Mouse (Mus musculus) lung, embryonic 14.5 days (tissue): ENCODE results near the gene Degs1. TPM values are rescaled to one million over a fixed set of nuclear protein-coding genes. Genes with fewer than 3 reads are reported as not detected.

Experiments
- ATAC-seq: fragments of 200-750 bp; cut with Nextera tagmentation; 2 replicates; pipeline ENCODE4 v1.8.0; 2017; ENCODE audit warnings: mild to moderate bottlenecking, moderate TSS enrichment, moderate library complexity; ENCODE audit not compliant: insufficient read depth
- DNase-seq: peaks from one replicate; pipeline ENCODE4 v3.0.0-alpha.2; 2015
- H3K27ac ChIP-seq: fragments of 300-500 bp; sonication (generic); 2 replicates; pipeline ENCODE4 v1.5.1; 2014; ENCODE audit warnings: low read depth, mild to moderate bottlenecking, moderate library complexity
- H3K27me3 ChIP-seq: fragments of 300-500 bp; sonication (generic); 2 replicates; pipeline ENCODE4 v1.6.1; 2014; ENCODE audit warnings: low read length, control low read depth; ENCODE audit not compliant: insufficient read depth
- H3K36me3 ChIP-seq: fragments of 300-500 bp; sonication (generic); 2 replicates; pipeline ENCODE4 v1.6.1; 2014; ENCODE audit warnings: control low read depth; ENCODE audit not compliant: insufficient read depth
- H3K4me1 ChIP-seq: fragments of 300-500 bp; sonication (generic); 2 replicates; pipeline ENCODE4 v1.6.1; 2014; ENCODE audit warnings: antibody characterized with exemption, control low read depth; ENCODE audit not compliant: insufficient read depth
- H3K4me2 ChIP-seq: fragments of 300-500 bp; sonication (generic); 2 replicates; pipeline ENCODE4 v1.6.1; 2014; ENCODE audit warnings: mild to moderate bottlenecking
- H3K4me3 ChIP-seq: fragments of 300-500 bp; sonication (generic); 2 replicates; pipeline ENCODE4 v1.5.1; 2014; ENCODE audit warnings: low read depth, low read length
- H3K9ac ChIP-seq: fragments of 300-500 bp; sonication (generic); 2 replicates; pipeline ENCODE4 v1.6.1; 2014
- H3K9me3 ChIP-seq: fragments of 300-500 bp; sonication (generic); 2 replicates; pipeline ENCODE4 v1.6.1; 2016; ENCODE audit warnings: low read depth, low read length, control low read depth
- CTCF ChIP-seq: IDR thresholded peaks from 2 replicates; pipeline ENCODE4 v1.5.1; 2016; ENCODE audit warnings: antibody characterized with exemption, low read depth
- WGBS: fragments of 180-500 bp; shearing (Covaris S2); extraction: QIAGEN DNeasy Blood & Tissue Kit; methylation state at CpG from one replicate; pipeline ENCODE4 v1.1.7; 2014; 5-methylcytosine and 5-hydroxymethylcytosine counted together
- polyA plus RNA-seq: library from polyadenylated mRNA; unstranded; fragments of >200 nt; fragmentation: Nextera tagmentation; extraction: Ambion mirVana; gene quantifications from 2 replicates; pipeline ENCODE4 v1.2.1, GENCODE M21; 2014

Degs1 gene
- polyA plus RNA-seq, 1 experiment from 2014 or later: 131 TPM

GRCm38 (mm10) chr1:182310316-182310715, 27.7 kb upstream of the Degs1 start:
- Histone ChIP-seq H3K27ac (no peak overlapping the region), H3K27me3 (no peaks in the 10 kb centered on the region), H3K4me3 (no peak overlapping the region), H3K4me1 (no peaks in the 10 kb centered on the region), H3K9ac (no peak overlapping the region), H3K4me2 (no peak overlapping the region), H3K9me3 (no peaks in the 10 kb centered on the region), H3K36me3 (peaks cover 18% of the 10 kb centered on the region)
- DNase-seq: no peak
- WGBS: 81% methylated on average over 2 of the region's 2 CpGs
- ATAC-seq: no peak
- TF ChIP-seq CTCF: no peak

DNA sequence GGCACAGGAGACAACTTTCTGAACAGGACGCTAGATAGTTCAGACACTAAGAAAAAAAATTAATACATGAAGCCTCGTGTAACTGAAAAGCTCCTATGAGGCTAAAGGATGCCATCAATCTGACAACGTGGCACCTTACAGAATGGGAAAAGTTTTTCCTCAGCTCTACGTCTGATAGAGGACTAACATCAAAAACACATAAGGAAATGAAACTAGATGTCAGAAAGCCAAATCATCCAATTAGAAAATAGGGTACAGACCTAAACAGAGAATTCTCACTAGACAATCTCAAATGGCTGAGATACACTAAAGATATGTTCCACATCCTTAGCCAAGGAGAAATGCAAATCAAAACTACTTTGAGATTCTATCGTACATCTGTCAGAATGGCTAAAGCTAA, 26.8 kb upstream of the Degs1 start:
- WGBS: 71% methylated on average over 5 of the region's 5 CpGs
- ATAC-seq: no peak
- Histone ChIP-seq H3K4me2 (no peak overlapping the region), H3K4me3 (no peak overlapping the region), H3K36me3 (peaks cover 9% of the 10 kb centered on the region), H3K9me3 (no peaks in the 10 kb centered on the region), H3K4me1 (no peaks in the 10 kb centered on the region), H3K9ac (no peak overlapping the region), H3K27me3 (no peaks in the 10 kb centered on the region), H3K27ac (no peak overlapping the region)
- DNase-seq: no peak
- no peak for TF ChIP-seq CTCF

DNA sequence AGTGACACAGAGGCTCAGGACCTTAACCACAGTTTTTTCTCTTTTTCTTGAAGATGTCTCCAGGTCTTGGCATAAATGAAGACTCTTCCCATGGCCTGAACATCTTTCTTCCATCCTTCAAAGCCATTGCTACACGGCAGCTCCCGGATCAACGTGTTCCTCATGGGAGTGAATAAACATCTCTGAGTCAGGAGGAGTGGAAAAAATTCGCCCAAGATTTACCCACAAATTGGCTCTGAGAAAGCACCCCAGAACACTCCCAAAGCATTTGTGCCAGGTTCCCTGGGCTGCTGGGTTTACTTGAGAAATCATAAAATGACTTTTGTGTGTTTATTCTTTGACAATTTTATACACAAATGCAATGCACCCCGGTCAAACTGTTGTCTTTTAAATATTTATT, 20.3 kb upstream of the Degs1 start:
- DNase-seq (no peak), ATAC-seq (no peak)
- Histone ChIP-seq H3K4me2 (no peak overlapping the region), H3K9me3 (no peaks in the 10 kb centered on the region), H3K27ac (no peak overlapping the region), H3K4me3 (no peak overlapping the region), H3K36me3 (no peaks in the 10 kb centered on the region), H3K9ac (no peak overlapping the region), H3K27me3 (no peaks in the 10 kb centered on the region), H3K4me1 (no peaks in the 10 kb centered on the region)
- WGBS: 85% methylated on average over 5 of the region's 5 CpGs
- TF ChIP-seq CTCF: no peak

- Histone ChIP-seq H3K4me3 (no peak overlapping the region), H3K9me3 (no peaks in the 10 kb centered on the region), H3K27me3 (no peaks in the 10 kb centered on the region), H3K27ac (no peak overlapping the region), H3K9ac (no peak overlapping the region), H3K4me2 (no peak overlapping the region), H3K36me3 (no peaks in the 10 kb centered on the region), H3K4me1 (no peaks in the 10 kb centered on the region)
- WGBS: 80% methylated on average over 6 of the region's 6 CpGs
- no peak for DNase-seq
- no peak for TF ChIP-seq CTCF
- no peak for ATAC-seq
Observed at GRCm38 (mm10) chr1:182302176-182302870, 19.7 kb upstream of the Degs1 start.

DNA sequence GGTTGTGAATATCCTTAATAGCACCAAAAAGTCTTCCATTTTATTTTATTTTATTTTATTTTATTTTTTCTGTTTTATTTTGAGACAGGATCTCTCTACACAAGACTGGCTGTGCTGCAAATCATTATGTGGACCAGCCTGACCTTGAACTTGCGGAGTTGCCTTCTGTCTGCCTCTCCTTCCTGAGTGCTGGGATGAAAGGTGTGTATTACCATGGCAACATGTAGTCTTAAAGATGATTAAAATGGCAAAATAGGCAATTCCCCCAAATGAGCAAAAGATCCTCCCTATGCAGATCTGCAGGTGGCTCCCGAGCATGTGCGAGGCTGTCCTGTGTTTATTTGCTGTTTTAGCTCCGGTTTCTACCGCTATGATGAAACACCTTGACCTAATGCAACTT, 15.2 kb upstream of the Degs1 start:
- no peak overlapping the region for H3K9ac ChIP-seq
- H3K4me3 ChIP-seq: no peak overlapping the region
- TF ChIP-seq CTCF: no peak
- H3K4me1 ChIP-seq: no peaks in the 10 kb centered on the region
- H3K36me3 ChIP-seq: no peaks in the 10 kb centered on the region
- H3K27ac ChIP-seq: no peak overlapping the region
- WGBS: 84% methylated on average over 5 of the region's 5 CpGs
- ATAC-seq: no peak
- H3K27me3 ChIP-seq: no peaks in the 10 kb centered on the region
- H3K9me3 ChIP-seq: no peaks in the 10 kb centered on the region; the same call in 1 of the 2 replicates
- H3K4me2 ChIP-seq: no peak overlapping the region
- DNase-seq: no peak

DNA sequence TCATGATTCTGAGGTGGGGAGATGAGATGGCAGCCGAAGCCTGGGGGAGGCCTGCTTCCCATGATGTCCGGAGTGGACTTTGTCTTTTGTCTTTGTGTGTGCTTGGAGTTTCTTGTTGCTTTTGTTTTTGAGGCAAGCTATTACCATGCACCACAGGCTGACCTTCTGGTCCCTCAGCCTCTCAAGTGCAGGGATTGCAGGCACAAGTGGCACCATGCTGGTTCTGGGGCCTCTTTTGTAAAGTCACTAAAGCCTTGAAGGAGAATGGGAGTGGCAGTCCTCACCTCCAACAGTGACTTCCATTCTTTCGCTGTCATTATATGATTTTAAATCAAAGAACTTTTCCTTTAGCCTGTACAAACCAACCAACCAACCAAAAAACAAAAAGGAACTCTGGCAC, 14.6 kb upstream of the Degs1 start:
- ATAC-seq: no peak

DNA sequence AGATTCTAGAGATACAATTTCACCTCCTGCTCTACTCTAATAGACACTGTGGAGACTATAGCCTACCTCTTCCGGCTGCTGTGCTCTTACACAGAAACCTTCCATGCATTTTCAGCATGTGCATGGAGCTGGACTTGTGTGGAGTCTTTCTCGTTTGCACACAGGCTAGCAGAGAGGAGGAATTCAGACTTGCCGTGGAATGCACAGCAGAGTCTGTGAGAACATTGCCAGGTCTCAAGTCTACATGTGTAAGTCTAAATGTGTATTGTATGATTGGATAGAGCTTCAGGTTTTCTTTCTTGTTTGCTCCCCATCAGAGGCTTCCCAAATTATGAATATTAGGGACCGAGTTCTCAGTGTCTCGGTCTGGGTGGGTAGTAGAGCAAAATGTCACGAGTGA, 14.2 kb upstream of the Degs1 start:
- ATAC-seq (no peak), DNase-seq (no peak)
- TF ChIP-seq CTCF: no peak
- no peaks in the 10 kb centered on the region for H3K36me3 ChIP-seq
- H3K4me3 ChIP-seq: no peak overlapping the region
- no peak overlapping the region for H3K27ac ChIP-seq
- WGBS: 81% methylated on average over 6 of the region's 6 CpGs
- no peak overlapping the region for H3K9ac ChIP-seq
- no peaks in the 10 kb centered on the region for H3K27me3 ChIP-seq
- H3K4me2 ChIP-seq: no peak overlapping the region
- H3K4me1 ChIP-seq: no peaks in the 10 kb centered on the region
- H3K9me3 ChIP-seq: no peaks in the 10 kb centered on the region; the same call in 1 of the 2 replicates

More for the DNA sequence above, 14.6 kb upstream of the Degs1 start:
- Histone ChIP-seq H3K27ac (no peak overlapping the region), H3K9me3 (no peaks in the 10 kb centered on the region; the same call in 1 of the 2 replicates), H3K4me2 (no peak overlapping the region), H3K27me3 (no peaks in the 10 kb centered on the region), H3K4me3 (no peak overlapping the region), H3K9ac (no peak overlapping the region), H3K4me1 (no peaks in the 10 kb centered on the region), H3K36me3 (no peaks in the 10 kb centered on the region)
- no peak for DNase-seq
- 87% methylated on average over 3 of the region's 3 CpGs for WGBS
- no peak for TF ChIP-seq CTCF

DNA sequence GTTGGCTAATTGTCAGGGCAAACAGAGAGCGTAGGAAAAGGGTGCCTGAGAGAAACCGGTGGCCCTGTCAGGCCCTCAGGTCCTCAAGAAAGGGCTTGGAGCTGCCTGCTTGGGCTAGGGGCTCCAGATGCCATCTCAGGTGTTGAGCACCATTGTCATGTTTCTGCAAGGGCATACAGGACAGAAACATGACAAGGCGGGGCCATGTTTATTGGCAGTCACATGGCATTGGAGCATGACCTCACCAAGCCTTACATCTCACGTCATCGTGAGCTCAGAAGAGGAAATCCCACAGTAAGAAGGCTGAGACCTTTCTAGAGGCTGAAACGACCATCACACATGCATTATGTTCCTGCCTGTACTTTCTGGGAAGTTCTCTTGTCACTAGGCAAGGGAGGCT, 13.5 kb upstream of the Degs1 start:
- H3K9me3 ChIP-seq: no peaks in the 10 kb centered on the region; the same call in 1 of the 2 replicates
- no peaks in the 10 kb centered on the region for H3K27me3 ChIP-seq
- DNase-seq (no peak), ATAC-seq (no peak)
- WGBS: 74% methylated on average over 6 of the region's 6 CpGs
- no peak overlapping the region for H3K27ac ChIP-seq
- no peaks in the 10 kb centered on the region for H3K36me3 ChIP-seq
- TF ChIP-seq CTCF: no peak
- H3K4me3 ChIP-seq: no peak overlapping the region
- no peak overlapping the region for H3K9ac ChIP-seq
- H3K4me2 ChIP-seq: no peak overlapping the region
- H3K4me1 ChIP-seq: no peaks in the 10 kb centered on the region
